In the genomic region with DNA sequence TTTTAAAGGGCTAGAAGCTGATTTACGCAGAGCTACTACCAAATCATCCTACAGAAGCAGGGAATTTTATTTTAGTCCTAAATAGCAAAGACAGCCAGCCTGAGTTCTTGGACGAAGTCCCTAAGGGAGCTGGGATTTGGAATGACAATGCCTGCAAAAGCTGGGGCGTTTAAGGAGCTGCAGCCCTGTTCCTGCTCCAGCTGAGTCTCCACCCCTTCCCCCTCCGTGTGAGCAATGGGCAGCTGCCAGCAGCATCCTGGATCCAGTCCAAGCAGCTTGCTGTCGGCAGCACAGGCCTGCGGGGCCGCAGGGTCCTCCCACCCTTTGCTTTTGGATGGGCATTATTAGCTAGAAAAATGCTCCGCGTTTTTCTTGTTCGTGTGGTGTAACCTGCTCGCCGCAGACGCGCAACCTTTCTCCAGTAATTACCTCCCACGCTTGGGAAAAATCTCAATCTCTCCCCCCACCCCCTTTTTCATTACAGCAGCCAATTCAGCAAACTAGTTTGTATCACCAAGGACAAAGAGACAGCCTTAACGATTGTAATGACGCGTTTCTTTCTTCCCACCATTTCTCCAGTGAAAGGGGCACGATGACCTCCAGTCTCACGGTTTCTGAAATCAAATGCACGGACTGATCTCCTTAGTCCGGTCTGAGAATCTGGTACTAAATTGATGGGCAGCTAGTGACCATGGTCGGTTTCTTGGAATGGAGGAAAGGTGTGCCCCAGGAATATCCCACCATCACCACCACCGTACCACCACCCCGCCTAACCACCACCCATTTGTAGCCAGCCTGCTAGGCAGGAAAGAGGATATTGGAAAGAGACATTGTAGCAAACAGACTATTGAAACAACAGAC, we compare ENCODE assay signal across 8 mouse cellular contexts.
DNase-seq lines count a peak whose midpoint lies in the region; ATAC-seq lines count a peak whose summit lies in the region.

No protein-coding gene starts in this region.

- peak overlapping the region; percentile 37 for H3K4me3 ChIP-seq in embryonic facial prominence, embryonic 15.5 days (replicated peaks)
- H3K4me3 ChIP-seq in heart, embryonic 10.5 days: peak overlapping the region; percentile 48
- H3K4me3 ChIP-seq in limb, embryonic 12.5 days (replicated peaks): peak overlapping the region; percentile 22
- peak overlapping the region; percentile 20 for H3K4me3 ChIP-seq in midbrain, embryonic 12.5 days

- H3K9ac ChIP-seq in embryonic facial prominence, embryonic 15.5 days: no peak overlapping the region
- H3K9ac ChIP-seq in limb, embryonic 12.5 days (replicated peaks): 0 out of 2 replicates have a peak overlapping the region, but pooled peaks have one; percentile 31
- H3K9ac ChIP-seq in midbrain, embryonic 12.5 days (replicated peaks): peak overlapping the region; percentile 11; the same call in 1 of the 2 replicates

- H3K4me2 ChIP-seq in embryonic facial prominence, embryonic 15.5 days (replicated peaks): peak overlapping the region; percentile 47
- H3K4me2 ChIP-seq in limb, embryonic 12.5 days: peak overlapping the region; percentile 52
- H3K4me2 ChIP-seq in midbrain, embryonic 12.5 days (replicated peaks): peak overlapping the region; percentile 44

- no peaks in the 10 kb centered on the region for H3K27me3 ChIP-seq in embryonic facial prominence, embryonic 15.5 days
- H3K27me3 ChIP-seq in heart, embryonic 10.5 days (ENCODE audit: insufficient read depth, poor library complexity, severe bottlenecking): no peaks in the 10 kb centered on the region
- no peaks in the 10 kb centered on the region for H3K27me3 ChIP-seq in limb, embryonic 12.5 days
- no peaks in the 10 kb centered on the region for H3K27me3 ChIP-seq in midbrain, embryonic 12.5 days

- H3K27ac ChIP-seq in embryonic facial prominence, embryonic 15.5 days (replicated peaks): peak overlapping the region; percentile 87
- peak overlapping the region; percentile 75 for H3K27ac ChIP-seq in heart, embryonic 10.5 days
- H3K27ac ChIP-seq in limb, embryonic 12.5 days: peak overlapping the region; percentile 87
- peak overlapping the region; percentile 94 for H3K27ac ChIP-seq in midbrain, embryonic 12.5 days (replicated peaks)

- H3K36me3 ChIP-seq in embryonic facial prominence, embryonic 15.5 days: no peaks in the 10 kb centered on the region
- H3K36me3 ChIP-seq in heart, embryonic 10.5 days: no peaks in the 10 kb centered on the region
- H3K36me3 ChIP-seq in limb, embryonic 12.5 days: no peaks in the 10 kb centered on the region
- no peaks in the 10 kb centered on the region for H3K36me3 ChIP-seq in midbrain, embryonic 12.5 days

- 23% methylated on average over 25 of the region's 25 CpGs for WGBS in embryonic facial prominence, embryonic 15.5 days
- 18% methylated on average over 25 of the region's 25 CpGs for WGBS in heart, embryonic 10.5 days
- WGBS in limb, embryonic 12.5 days: 18% methylated on average over 25 of the region's 25 CpGs
- 15% methylated on average over 25 of the region's 25 CpGs for WGBS in midbrain, embryonic 12.5 days

- peak; percentile 5 for DNase-seq in thymus, postnatal 14 days
- DNase-seq in thymus, postnatal 25 days: no peak
- peak; percentile 90 for DNase-seq in heart, embryonic 10.5 days (ENCODE audit: low spot score)
- DNase-seq in kidney, adult 9 months: peak; percentile 87
- DNase-seq in spleen, postnatal 14 days (ENCODE audit: low spot score in 2 of 2): peak; percentile 7 to 20

- ATAC-seq in embryonic facial prominence, embryonic 15.5 days (ENCODE audit: insufficient number of reproducible peaks, low FRiP score, low TSS enrichment, low read depth): peak; percentile 80
- peak; percentile 84 for ATAC-seq in limb, embryonic 12.5 days (ENCODE audit: insufficient number of reproducible peaks, insufficient read depth, low FRiP score, low TSS enrichment, low read depth)
- peak; percentile 93 for ATAC-seq in midbrain, embryonic 12.5 days (ENCODE audit: low FRiP score, low read depth)

- H3K4me1 ChIP-seq in embryonic facial prominence, embryonic 15.5 days: no peaks in the 10 kb centered on the region
- no peaks in the 10 kb centered on the region for H3K4me1 ChIP-seq in heart, embryonic 10.5 days
- H3K4me1 ChIP-seq in limb, embryonic 12.5 days (replicated peaks): no peaks in the 10 kb centered on the region
- peaks cover 10% of the 10 kb centered on the region for H3K4me1 ChIP-seq in midbrain, embryonic 12.5 days

- H3K9me3 ChIP-seq in embryonic facial prominence, embryonic 15.5 days (replicated peaks): no peaks in the 10 kb centered on the region
- H3K9me3 ChIP-seq in heart, embryonic 10.5 days: no peaks in the 10 kb centered on the region
- no peaks in the 10 kb centered on the region for H3K9me3 ChIP-seq in limb, embryonic 12.5 days
- no peaks in the 10 kb centered on the region for H3K9me3 ChIP-seq in midbrain, embryonic 12.5 days
